Mouse (Mus musculus): Measurements from ENCODE around the gene Dse. TPM values are rescaled to one million over a fixed set of nuclear protein-coding genes. Genes with fewer than 3 reads are reported as not detected.
A peak's percentile ranks its signal among the peaks of the same experiment; 100 is the strongest.

Dse gene
- total and polyA plus RNA-seq, 2 experiments: 4.4 to 12.5 TPM

- no peak overlapping the region for H3K4me3 ChIP-seq (ENCODE audit: insufficient read depth, low read depth, low read length)
- H3K27ac ChIP-seq (replicated peaks; ENCODE audit: insufficient read depth, low read depth, low read length): no peak overlapping the region
- 73% methylated on average over 4 of the region's 4 CpGs for WGBS
- no peak for TF ChIP-seq CTCF (IDR thresholded peaks at IDR 0.05; ENCODE audit: low read depth, low read length)
- no peak for TF ChIP-seq POLR2A (IDR thresholded peaks at IDR 0.05; ENCODE audit: extremely low read depth, insufficient read depth, low read length)
- peaks cover 8% of the 10 kb centered on the region for H3K4me1 ChIP-seq (ENCODE audit: control insufficient read depth, insufficient read depth, low read length)
- peaks cover 3% of the 10 kb centered on the region; the same call in 1 of the 2 replicates for H3K79me2 ChIP-seq (ENCODE audit: control insufficient read depth, insufficient read depth, low read length)
- no peak overlapping the region for H3K9ac ChIP-seq (ENCODE audit: low read depth, low read length)
- no peak for DNase-seq (ENCODE audit: extremely low read depth, low read depth, low spot score)
- no peaks in the 10 kb centered on the region for H3K36me3 ChIP-seq (ENCODE audit: control insufficient read depth, insufficient read depth, low read length)
- no peaks in the 10 kb centered on the region for H3K27me3 ChIP-seq (ENCODE audit: control insufficient read depth, insufficient read depth, low read length)
Observed at GRCm38 (mm10) chr10:34185556-34185955, 22.0 kb downstream of the Dse start.

DNA sequence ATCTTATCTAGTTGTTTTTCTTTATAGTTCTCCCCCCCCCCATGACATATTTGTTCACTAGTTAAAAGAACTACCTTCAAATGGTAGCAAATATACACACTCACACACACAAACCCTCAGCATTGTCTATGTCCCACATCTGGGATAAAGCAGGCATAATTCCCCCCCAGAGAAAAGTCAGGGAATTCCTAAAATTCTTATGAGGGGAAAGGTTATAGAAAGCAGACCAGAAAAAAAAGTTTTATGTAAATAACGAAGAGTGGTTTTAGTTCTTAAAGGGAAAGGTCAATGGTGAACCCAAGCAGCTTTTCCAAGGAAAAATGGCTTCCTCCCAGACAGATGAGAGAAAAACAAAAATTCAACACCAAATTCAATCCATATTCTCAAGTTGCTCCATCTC lies 22.6 kb downstream of the Dse start:
- 55% methylated on average over 1 of the region's 1 CpGs for WGBS
- Histone ChIP-seq H3K79me2 (ENCODE audit: control insufficient read depth, insufficient read depth, low read length) (peaks cover 3% of the 10 kb centered on the region; the same call in 1 of the 2 replicates), H3K27ac (replicated peaks; ENCODE audit: insufficient read depth, low read depth, low read length) (no peak overlapping the region), H3K4me1 (ENCODE audit: control insufficient read depth, insufficient read depth, low read length) (peaks cover 8% of the 10 kb centered on the region), H3K9ac (ENCODE audit: low read depth, low read length) (no peak overlapping the region), H3K4me3 (ENCODE audit: insufficient read depth, low read depth, low read length) (no peak overlapping the region), H3K27me3 (ENCODE audit: control insufficient read depth, insufficient read depth, low read length) (no peaks in the 10 kb centered on the region), H3K36me3 (ENCODE audit: control insufficient read depth, insufficient read depth, low read length) (no peaks in the 10 kb centered on the region)
- no peak for DNase-seq (ENCODE audit: extremely low read depth, low read depth, low spot score)
- no peak for TF ChIP-seq POLR2A (IDR thresholded peaks at IDR 0.05; ENCODE audit: extremely low read depth, insufficient read depth, low read length)
- no peak for TF ChIP-seq CTCF (IDR thresholded peaks at IDR 0.05; ENCODE audit: low read depth, low read length)

- H3K79me2 ChIP-seq (ENCODE audit: control insufficient read depth, insufficient read depth, low read length): peaks cover 3% of the 10 kb centered on the region; the same call in 1 of the 2 replicates
- H3K27me3 ChIP-seq (ENCODE audit: control insufficient read depth, insufficient read depth, low read length): no peaks in the 10 kb centered on the region
- H3K27ac ChIP-seq (replicated peaks; ENCODE audit: insufficient read depth, low read depth, low read length): no peak overlapping the region
- H3K4me1 ChIP-seq (ENCODE audit: control insufficient read depth, insufficient read depth, low read length): peaks cover 8% of the 10 kb centered on the region
- H3K9ac ChIP-seq (ENCODE audit: low read depth, low read length): no peak overlapping the region
- WGBS: 81% methylated on average over 7 of the region's 7 CpGs
- no peak overlapping the region for H3K4me3 ChIP-seq (ENCODE audit: insufficient read depth, low read depth, low read length)
- DNase-seq (ENCODE audit: extremely low read depth, low read depth, low spot score): no peak
- TF ChIP-seq CTCF (IDR thresholded peaks at IDR 0.05; ENCODE audit: low read depth, low read length) (no peak), POLR2A (IDR thresholded peaks at IDR 0.05; ENCODE audit: extremely low read depth, insufficient read depth, low read length) (no peak)
- H3K36me3 ChIP-seq (ENCODE audit: control insufficient read depth, insufficient read depth, low read length): no peaks in the 10 kb centered on the region
Observed at GRCm38 (mm10) chr10:34183731-34184130, 23.8 kb downstream of the Dse start.

DNA sequence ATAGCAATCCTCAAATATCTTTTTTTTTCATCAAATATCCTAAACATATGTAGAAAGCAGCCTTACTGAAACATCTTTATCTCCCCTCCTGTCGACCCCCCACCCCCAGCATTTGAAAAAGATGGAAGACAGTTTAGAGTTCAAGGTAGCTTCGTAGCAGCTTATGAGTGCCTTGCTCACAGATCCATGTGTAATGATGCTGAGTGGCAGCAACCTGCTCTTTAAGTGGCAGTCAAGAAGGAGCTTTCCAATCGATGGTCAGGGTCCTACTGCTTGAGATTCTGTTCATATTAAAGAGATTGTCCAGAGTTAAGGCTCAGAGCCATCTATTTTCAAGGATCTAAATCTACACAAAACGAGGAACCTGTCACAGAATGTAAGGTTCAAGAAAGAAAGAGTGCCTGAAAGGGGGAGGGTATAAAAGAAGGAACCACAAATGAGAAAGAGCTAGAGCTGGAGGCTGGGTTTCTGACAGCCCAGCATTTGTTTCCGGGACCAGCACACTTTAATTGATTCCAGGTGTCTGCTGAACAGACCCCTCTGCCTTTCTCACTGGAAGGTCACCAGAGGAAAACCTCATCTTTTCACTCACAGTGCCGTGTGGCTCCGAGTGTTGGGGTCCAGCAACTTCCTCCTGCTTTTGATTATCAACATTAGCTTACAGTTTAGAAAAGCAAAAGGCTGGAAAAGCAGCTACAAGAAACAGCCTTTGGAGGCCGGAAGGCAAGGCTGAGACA lies 31.5 kb downstream of the Dse start:
- H3K4me3 ChIP-seq (ENCODE audit: insufficient read depth, low read depth, low read length): no peak overlapping the region
- TF ChIP-seq CTCF (IDR thresholded peaks at IDR 0.05; ENCODE audit: low read depth, low read length) (no peak), POLR2A (IDR thresholded peaks at IDR 0.05; ENCODE audit: extremely low read depth, insufficient read depth, low read length) (no peak)
- H3K4me1 ChIP-seq (ENCODE audit: control insufficient read depth, insufficient read depth, low read length): peaks cover 2% of the 10 kb centered on the region; the same call in 1 of the 2 replicates
- H3K27ac ChIP-seq (replicated peaks; ENCODE audit: insufficient read depth, low read depth, low read length): no peak overlapping the region
- H3K36me3 ChIP-seq (ENCODE audit: control insufficient read depth, insufficient read depth, low read length): no peaks in the 10 kb centered on the region
- 68% methylated on average over 8 of the region's 8 CpGs for WGBS
- no peak for DNase-seq (ENCODE audit: extremely low read depth, low read depth, low spot score)
- H3K79me2 ChIP-seq (ENCODE audit: control insufficient read depth, insufficient read depth, low read length): no peaks in the 10 kb centered on the region
- H3K27me3 ChIP-seq (ENCODE audit: control insufficient read depth, insufficient read depth, low read length): no peaks in the 10 kb centered on the region
- no peak overlapping the region for H3K9ac ChIP-seq (ENCODE audit: low read depth, low read length)

GRCm38 (mm10) chr10:34172663-34173282 lies 34.7 kb downstream of the Dse start:
- H3K4me1 ChIP-seq (ENCODE audit: control insufficient read depth, insufficient read depth, low read length): peaks cover 2% of the 10 kb centered on the region; the same call in 1 of the 2 replicates
- H3K27me3 ChIP-seq (ENCODE audit: control insufficient read depth, insufficient read depth, low read length): no peaks in the 10 kb centered on the region
- DNase-seq (ENCODE audit: extremely low read depth, low read depth, low spot score): no peak
- peaks cover 3% of the 10 kb centered on the region; the same call in 1 of the 2 replicates for H3K79me2 ChIP-seq (ENCODE audit: control insufficient read depth, insufficient read depth, low read length)
- H3K4me3 ChIP-seq (ENCODE audit: insufficient read depth, low read depth, low read length): no peak overlapping the region
- H3K27ac ChIP-seq (replicated peaks; ENCODE audit: insufficient read depth, low read depth, low read length): peak overlapping the region; percentile 8; the same call in 1 of the 2 replicates
- H3K36me3 ChIP-seq (ENCODE audit: control insufficient read depth, insufficient read depth, low read length): no peaks in the 10 kb centered on the region
- TF ChIP-seq CTCF (IDR thresholded peaks at IDR 0.05; ENCODE audit: low read depth, low read length) (no peak), POLR2A (IDR thresholded peaks at IDR 0.05; ENCODE audit: extremely low read depth, insufficient read depth, low read length) (no peak)
- H3K9ac ChIP-seq (ENCODE audit: low read depth, low read length): no peak overlapping the region
- WGBS: 68% methylated on average over 4 of the region's 4 CpGs

Measured in liver, adult 2 months (tissue).